Mouse (Mus musculus) testis, adult 2 months (tissue): ENCODE results near the gene Dnal4. TPM values are rescaled to one million over a fixed set of nuclear protein-coding genes. Genes with fewer than 3 reads are reported as not detected.
A peak's percentile ranks its signal among the peaks of the same experiment; 100 is the strongest.

Experiments
- H3K27ac ChIP-seq: fragments of 200-500 bp; 2 replicates; pipeline ENCODE4 v1.5.1; 2012; ENCODE audit warnings: low read depth, low read length; ENCODE audit not compliant: control insufficient read depth, insufficient read depth
- H3K27me3 ChIP-seq: fragments of 200-500 bp; 2 replicates; pipeline ENCODE4 v1.6.1; 2012; ENCODE audit warnings: mild to moderate bottlenecking, low read length, moderate library complexity; ENCODE audit not compliant: control insufficient read depth, insufficient read depth
- H3K36me3 ChIP-seq: fragments of 200-500 bp; 2 replicates; pipeline ENCODE4 v1.6.1; 2012; ENCODE audit warnings: mild to moderate bottlenecking, low read length; ENCODE audit not compliant: control insufficient read depth, insufficient read depth
- H3K4me1 ChIP-seq: fragments of 200-500 bp; 2 replicates; pipeline ENCODE4 v1.6.1; 2012; ENCODE audit warnings: low read length; ENCODE audit not compliant: control insufficient read depth, insufficient read depth
- H3K4me3 ChIP-seq: fragments of 200-500 bp; 2 replicates; pipeline ENCODE4 v1.5.1; 2012; ENCODE audit warnings: low read depth, mild to moderate bottlenecking, low read length, moderate library complexity, mixed read lengths; ENCODE audit not compliant: control insufficient read depth
- CTCF ChIP-seq: fragments of 200-500 bp; IDR thresholded peaks from 2 replicates; pipeline ENCODE4 v1.5.1; 2012; ENCODE audit warnings: low read depth, mild to moderate bottlenecking, inconsistent platforms, low read length, moderate library complexity; ENCODE audit not compliant: control insufficient read depth, insufficient read depth, insufficient replicate concordance
- POLR2A ChIP-seq: fragments of 200-500 bp; IDR thresholded peaks from 2 replicates; pipeline ENCODE4 v1.6.1; 2012; ENCODE audit warnings: low read depth, mild to moderate bottlenecking, inconsistent platforms, low read length, moderate library complexity; ENCODE audit not compliant: control insufficient read depth
- polyA plus RNA-seq: library from polyadenylated mRNA; depleted of rRNA; stranded (reverse); fragments of >200 nt; gene quantifications from 2 replicates; pipeline ENCODE4 v1.2.3, GENCODE M21; 2012

Gene Dnal4
- polyA plus RNA-seq, 1 experiment = 187 TPM

- Histone ChIP-seq H3K36me3 (no peaks in the 10 kb centered on the region; the same call in 1 of the 2 replicates), H3K27ac (no peak overlapping the region), H3K4me3 (no peak overlapping the region), H3K4me1 (peaks cover 13% of the 10 kb centered on the region), H3K27me3 (no peaks in the 10 kb centered on the region)
- no peak for TF ChIP-seq POLR2A
These were observed 9.3 kb downstream of the Dnal4 start for GRCm38 (mm10) chr15:79768302-79768701.

GRCm38 (mm10) chr15:79767327-79767961 lies 10.2 kb downstream of the Dnal4 start:
- Histone ChIP-seq H3K4me1 (peaks cover 10% of the 10 kb centered on the region), H3K27ac (no peak overlapping the region), H3K27me3 (no peaks in the 10 kb centered on the region), H3K36me3 (peaks cover 1% of the 10 kb centered on the region; the same call in 1 of the 2 replicates), H3K4me3 (no peak overlapping the region)
- TF ChIP-seq CTCF = no peak
- no peak for TF ChIP-seq POLR2A

- Histone ChIP-seq H3K4me1 (peaks cover 10% of the 10 kb centered on the region), H3K4me3 (no peak overlapping the region; the same call in 1 of the 2 replicates), H3K27ac (no peak overlapping the region), H3K27me3 (no peaks in the 10 kb centered on the region), H3K36me3 (peaks cover 1% of the 10 kb centered on the region; the same call in 1 of the 2 replicates)
- TF ChIP-seq POLR2A = no peak
- TF ChIP-seq CTCF = no peak
These were observed 11.0 kb downstream of the Dnal4 start for GRCm38 (mm10) chr15:79766586-79767071.

GRCm38 (mm10) chr15:79766168-79766567 lies 11.5 kb downstream of the Dnal4 start:
- Histone ChIP-seq H3K4me3 (peak overlapping the region; percentile 64), H3K4me1 (peaks cover 10% of the 10 kb centered on the region), H3K36me3 (peaks cover 1% of the 10 kb centered on the region; the same call in 1 of the 2 replicates), H3K27me3 (no peaks in the 10 kb centered on the region), H3K27ac (no peak overlapping the region)
- TF ChIP-seq CTCF (no peak), POLR2A (no peak)

- peaks cover 10% of the 10 kb centered on the region for H3K4me1 ChIP-seq
- no peak for TF ChIP-seq POLR2A
- TF ChIP-seq CTCF = no peak
- peaks cover 1% of the 10 kb centered on the region; the same call in 1 of the 2 replicates for H3K36me3 ChIP-seq
- no peak overlapping the region for H3K4me3 ChIP-seq
- H3K27me3 ChIP-seq = no peaks in the 10 kb centered on the region
- no peak overlapping the region for H3K27ac ChIP-seq
These were observed 12.3 kb downstream of the Dnal4 start for GRCm38 (mm10) chr15:79765361-79765760.

- no peak overlapping the region for H3K4me3 ChIP-seq
- no peaks in the 10 kb centered on the region for H3K27me3 ChIP-seq
- H3K36me3 ChIP-seq = peaks cover 1% of the 10 kb centered on the region; the same call in 1 of the 2 replicates
- H3K4me1 ChIP-seq = peaks cover 9% of the 10 kb centered on the region
- TF ChIP-seq POLR2A = no peak
- TF ChIP-seq CTCF = no peak
- H3K27ac ChIP-seq = no peak overlapping the region
These were observed 12.9 kb downstream of the Dnal4 start for GRCm38 (mm10) chr15:79764539-79765267.

GRCm38 (mm10) chr15:79763601-79764246 lies 13.9 kb downstream of the Dnal4 start:
- peaks cover 6% of the 10 kb centered on the region for H3K4me1 ChIP-seq
- H3K27me3 ChIP-seq = no peaks in the 10 kb centered on the region
- TF ChIP-seq CTCF (no peak), POLR2A (no peak)
- no peak overlapping the region for H3K27ac ChIP-seq
- peaks cover 1% of the 10 kb centered on the region; the same call in 1 of the 2 replicates for H3K36me3 ChIP-seq
- H3K4me3 ChIP-seq = no peak overlapping the region
